Mouse (Mus musculus) embryonic fibroblast, embryonic 13.5 days (primary cell): ENCODE results near the gene Lhfpl2.

Source experiments
- CTCF ChIP-seq: IDR thresholded peaks from 2 replicates; pipeline ENCODE4 v1.5.1; 2011; ENCODE audit warnings: mild to moderate bottlenecking, control low read depth, low read length, moderate library complexity, borderline replicate concordance; ENCODE audit not compliant: insufficient read depth
- POLR2A ChIP-seq: IDR thresholded peaks from 2 replicates; pipeline ENCODE4 v1.6.1; 2011; ENCODE audit warnings: low read depth, mild to moderate bottlenecking, control low read depth, low read length, moderate library complexity

DNA sequence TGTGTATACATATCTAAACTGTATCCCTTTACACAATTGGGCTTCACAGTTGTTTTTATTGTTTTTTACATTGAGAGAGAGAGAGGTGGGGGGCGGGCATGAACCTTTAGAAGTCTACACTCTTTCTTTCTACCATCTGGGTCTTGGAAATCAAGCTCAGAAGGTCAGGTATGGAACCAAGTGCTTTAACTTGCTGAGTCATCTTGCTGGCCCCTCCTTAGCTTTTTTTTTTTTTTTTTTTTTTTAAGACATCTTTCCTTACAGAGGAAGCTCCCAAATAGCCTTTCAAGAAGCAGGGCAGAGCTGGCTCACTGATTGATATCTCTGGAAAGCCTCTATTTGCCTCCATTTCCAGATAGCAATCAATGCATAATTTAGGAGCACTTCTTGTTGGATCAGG, 10.7 kb downstream of the Lhfpl2 start:
- no peak for TF ChIP-seq POLR2A
- no peak for TF ChIP-seq CTCF
